Mouse (Mus musculus) adrenal gland, postnatal 14 days (tissue): ENCODE measurements around the gene Cmas. TPM values are rescaled to one million over a fixed set of nuclear protein-coding genes. Genes with fewer than 3 reads are reported as not detected.

Experiments used
- DNase-seq: peaks from one replicate; pipeline ENCODE4 v3.0.0; 2021; ENCODE audit warnings: mixed read lengths
- total RNA-seq: library from RNA; stranded (reverse); gene quantifications from 2 replicates; pipeline ENCODE4 v1.2.3, GENCODE M21; 2021

Cmas gene
- total RNA-seq, 1 experiment from 2014 or later = 31.3 TPM

DNA sequence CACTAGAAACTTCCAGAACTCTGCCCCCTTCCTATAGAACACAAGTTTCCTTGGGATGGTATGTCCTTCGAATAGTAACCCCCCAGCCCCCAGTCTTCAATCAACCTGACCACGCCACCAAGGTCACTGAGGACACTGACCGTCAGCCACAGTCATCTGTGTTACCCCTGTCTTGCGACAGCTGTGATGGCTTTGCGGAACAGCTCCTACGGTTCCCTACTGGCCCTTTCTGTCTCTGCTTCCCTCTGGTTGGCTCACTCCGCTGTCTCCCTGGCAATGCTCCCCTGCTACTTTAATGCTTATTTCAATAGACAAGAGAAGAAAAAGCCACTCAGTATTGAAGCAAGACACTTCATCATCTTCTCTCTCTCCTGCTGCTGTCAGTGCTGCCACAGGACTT, 37.0 kb downstream of the Cmas start:
- peak; percentile 14 for DNase-seq

DNA sequence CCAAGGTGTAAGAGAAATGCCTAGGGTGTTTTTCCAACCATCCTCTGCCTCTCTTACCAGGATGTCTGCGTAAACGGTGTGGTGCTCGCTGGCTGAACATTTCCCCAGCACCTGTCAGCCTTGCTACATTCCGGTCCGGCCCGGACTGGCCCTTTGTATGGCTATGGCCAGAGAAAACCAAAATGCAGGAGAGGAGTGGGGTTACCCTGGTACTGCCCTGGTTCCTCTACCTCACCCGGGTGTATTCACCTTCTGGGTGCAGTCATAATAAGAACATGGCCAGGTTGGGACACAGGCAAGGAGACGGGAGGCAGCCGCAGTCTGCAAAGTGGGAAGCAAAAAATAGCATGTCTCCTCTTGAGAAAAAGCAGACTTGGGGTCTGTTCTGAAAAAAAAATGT, 38.6 kb downstream of the Cmas start:
- no peak for DNase-seq

DNA sequence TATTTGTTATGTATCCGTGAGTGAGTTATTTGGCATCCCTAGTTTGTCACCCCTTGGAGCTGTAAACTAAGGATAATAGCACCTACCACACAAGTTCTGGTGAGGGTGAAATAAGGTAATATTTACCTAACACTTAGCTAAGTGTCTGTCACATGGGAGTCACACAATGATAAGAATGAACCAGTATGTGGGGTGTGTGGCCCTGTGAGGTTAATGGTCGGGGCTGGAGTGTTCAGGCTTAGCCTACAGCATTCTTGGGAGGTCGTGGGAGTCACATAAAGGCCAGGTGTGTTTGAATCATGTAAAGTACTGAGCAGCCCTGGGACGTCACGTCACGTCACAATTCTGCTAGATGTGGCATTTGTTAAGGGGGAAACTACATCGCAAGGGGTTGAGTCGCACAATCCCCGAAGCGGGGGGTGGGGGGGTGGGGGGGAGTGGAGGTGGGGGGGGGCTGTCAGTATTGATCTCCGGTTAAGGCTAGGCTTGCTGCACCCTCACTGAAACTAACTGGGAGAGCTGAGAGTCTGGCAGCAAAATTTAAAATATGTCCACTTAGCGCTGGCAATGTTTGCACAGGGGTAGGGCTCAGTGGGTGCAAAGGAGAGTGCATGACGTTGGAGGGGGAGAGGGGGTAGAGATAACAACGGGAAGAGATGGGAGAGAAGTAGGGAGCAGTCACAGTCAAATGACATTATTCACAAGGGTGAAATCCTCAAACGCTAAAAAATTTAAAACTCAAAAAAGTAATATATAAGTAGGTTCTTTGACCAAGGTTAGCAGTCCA, 39.4 kb downstream of the Cmas start:
- no peak for DNase-seq

DNA sequence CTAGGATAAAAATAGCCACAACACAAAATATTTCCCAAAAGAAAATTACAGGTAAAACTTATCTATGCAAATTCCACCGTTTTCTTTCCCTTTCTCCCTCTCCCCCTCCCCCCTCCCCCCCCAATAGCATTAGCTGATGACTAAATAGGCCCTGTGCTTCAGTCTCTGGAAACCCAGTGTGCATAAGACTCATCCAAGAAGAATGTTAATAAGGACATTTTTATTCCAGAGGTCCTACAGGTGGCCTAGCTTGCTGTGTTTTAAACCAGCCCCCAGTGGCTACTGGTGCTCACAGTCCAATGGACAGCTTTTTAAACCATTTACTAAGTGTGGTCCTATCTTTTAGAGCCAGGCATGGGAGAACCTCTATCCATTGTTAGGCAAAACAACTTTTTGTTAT, 41.5 kb downstream of the Cmas start:
- no peak for DNase-seq

DNA sequence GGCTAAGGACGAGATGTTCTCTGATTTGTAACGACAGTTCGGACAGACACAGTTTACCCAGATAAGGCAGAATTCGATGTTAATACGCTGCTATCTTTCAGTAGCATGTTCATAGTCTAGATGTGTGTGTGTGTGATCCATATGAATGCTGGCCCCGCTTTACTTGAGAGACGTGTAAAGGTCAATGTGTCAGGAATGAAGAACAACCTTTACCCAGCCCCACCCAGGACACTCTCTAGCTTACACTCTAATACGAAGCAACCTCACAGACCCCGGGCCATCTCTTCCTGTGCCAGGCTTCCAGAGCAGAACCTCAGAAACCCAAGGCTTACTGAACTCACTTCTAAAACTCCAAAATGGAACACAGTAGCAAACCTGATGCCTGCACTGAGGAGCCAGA, 42.4 kb downstream of the Cmas start:
- DNase-seq = no peak

DNA sequence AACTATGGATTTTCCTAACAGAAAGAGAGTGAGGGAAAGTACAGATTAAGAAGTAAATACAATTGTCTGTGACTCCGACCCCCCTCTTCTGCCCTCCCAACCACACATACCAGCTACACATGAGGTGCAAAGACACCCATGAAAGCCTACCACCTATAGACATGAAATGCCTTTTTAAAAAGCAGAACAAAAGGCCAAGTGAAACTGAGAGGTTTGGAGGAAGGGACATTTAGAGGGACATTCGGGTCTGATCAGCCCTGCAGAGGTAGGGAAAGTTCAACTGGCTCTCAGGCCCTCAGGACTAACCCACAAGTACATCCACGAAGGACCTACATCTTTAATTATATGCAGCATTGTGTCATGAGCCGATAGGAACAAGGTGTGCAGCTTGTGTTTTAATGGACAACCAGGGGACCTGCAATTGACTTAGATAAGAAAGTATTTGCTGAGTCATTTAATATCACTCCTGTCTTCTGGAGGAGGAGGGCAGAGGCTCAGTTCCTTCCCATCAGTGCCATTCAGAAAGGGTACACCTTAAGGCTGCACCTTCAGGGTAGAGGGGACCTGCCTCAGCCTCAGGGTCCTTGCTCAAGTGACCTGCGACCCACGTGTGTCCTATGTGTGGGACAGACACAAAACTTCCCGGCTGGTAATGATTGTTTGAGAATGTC, 43.4 kb downstream of the Cmas start:
- DNase-seq = no peak

DNA sequence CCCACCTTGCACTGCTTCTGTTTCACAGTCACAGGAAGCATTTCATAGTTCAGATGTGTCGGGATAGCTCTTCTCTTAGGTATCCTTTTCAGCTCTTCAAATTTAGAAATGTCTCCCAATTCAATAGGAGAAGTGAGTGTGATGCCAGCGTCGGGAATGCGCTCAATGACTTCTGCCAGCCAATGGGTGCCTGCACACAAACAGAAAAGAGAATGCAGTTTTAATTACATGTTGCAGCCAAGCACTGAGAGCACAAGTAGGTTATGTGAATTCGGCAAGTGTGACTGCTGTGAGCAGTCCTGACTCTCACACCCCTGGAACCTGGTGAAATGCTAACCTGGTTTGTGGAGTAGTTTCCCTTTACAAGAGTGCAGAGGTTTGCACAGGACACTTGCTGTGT, 45.2 kb downstream of the Cmas start:
- DNase-seq = no peak

DNA sequence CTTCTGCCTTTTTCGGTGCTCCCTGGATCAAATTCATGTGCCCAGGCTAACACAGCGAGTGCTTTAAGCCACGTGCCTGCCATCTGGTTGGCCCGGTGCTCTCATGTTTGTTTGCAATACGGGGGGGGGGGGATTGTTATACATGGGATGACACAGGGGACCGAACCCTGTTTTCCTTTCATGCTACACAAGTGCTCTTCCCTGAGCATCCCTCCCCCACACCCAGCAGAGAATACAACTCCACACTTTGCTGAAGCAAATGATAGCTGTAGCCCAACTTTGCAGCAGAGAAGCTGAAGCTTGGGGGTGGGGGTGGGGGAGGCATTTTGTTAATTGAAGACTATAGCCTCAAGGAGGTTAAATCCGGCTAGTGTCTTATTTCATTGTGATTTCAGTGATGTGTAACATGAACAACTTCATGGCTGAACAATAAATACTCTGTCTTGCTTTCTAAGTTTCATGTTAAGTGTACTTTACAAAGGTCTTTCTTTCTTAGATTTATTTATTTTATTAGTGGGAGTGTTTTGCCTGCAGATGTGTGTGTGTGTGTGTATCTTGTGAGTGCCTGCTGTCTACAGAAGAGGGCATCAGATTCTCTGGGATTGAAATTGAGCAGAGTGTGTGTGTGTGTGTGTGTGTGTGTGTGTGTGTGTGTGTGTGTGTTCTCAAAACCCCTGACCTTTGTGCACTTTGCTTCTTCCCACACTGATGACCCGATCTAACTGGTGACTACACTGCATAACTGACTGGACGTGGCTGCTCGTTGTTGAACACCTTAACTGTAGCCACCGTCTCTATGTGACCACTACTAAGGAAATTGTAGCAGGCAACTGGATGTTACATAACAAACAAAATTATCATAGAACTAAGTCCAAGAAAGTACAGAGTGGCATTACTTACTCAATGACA, 46.4 kb downstream of the Cmas start:
- no peak for DNase-seq

DNA sequence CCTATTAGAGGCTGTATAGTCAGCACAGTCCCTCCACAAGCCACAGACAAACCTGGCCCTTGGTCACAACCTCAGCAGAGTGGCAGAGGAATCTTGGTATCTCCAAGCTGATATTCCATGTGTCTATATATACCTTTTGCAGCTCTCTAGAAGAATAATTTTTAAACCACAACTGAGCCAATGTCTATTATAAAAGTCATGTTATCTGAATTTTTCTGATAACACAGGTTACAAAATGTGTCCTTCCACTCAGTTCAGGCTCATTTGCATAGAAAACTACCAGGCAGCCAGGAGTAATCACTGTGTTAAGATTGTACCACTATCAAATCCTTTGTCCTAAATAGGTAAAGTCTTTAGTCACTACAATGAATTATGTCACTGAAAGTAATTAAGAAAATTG, 47.9 kb downstream of the Cmas start, which contains the start of gene Sult6b2:
Gene Sult6b2, minus strand, starts transcription at position 101 of the 400 bp plus-strand sequence.
- no peak for DNase-seq

DNA sequence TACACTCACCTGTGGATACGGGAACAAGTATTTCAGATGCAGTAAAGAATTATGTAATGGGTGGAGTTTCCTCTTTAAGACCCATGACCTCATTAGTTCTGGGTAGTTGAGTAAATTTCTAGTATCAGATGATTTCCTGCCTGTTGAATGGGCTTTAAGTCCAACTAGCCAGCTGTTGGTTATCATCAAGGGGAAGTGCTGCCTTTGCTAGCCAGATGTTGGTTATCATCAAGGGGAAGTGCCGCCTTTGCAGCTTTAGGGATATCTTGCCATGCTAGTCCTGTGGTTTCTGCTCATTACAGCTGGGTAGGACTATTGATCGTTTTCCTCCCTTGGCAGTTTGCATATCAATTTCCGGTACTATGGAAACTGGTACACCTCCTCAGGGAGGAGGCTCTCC, 49.8 kb downstream of the Cmas start:
- DNase-seq = no peak

DNA sequence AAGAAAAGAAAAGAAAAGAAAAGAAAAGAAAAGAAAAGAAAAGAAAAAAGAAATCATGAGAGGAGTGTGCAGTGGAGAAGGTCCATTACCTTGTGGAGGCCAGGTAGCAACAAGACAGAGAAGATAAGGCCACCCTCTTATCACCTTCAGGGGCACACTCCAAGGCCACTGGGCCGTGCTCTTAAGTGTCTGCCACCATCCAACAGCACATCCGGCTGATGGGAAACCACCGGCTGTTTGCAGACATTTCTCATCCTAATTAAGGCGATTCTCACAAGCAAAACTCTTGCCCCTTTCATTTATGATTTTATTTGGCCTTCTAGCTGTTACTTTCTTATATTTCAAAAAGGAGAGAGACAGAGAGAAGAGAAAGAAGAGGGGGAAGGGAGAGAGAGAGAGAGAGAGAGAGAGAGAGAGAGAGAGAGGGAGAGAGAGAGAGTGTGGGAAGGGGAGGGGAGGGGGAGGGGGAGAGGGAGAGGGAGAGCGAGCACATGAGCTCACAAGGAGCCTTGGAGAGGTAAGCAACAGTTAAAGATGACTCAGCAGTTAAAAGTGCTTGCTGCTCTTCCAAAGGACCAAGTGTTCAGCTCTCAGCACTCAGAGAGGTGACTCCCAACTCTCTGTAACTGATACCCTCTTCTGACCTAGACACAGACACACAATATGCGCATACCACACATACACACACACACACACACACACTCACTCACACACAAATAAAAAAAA, 53.0 kb downstream of the Cmas start:
- DNase-seq = no peak

DNA sequence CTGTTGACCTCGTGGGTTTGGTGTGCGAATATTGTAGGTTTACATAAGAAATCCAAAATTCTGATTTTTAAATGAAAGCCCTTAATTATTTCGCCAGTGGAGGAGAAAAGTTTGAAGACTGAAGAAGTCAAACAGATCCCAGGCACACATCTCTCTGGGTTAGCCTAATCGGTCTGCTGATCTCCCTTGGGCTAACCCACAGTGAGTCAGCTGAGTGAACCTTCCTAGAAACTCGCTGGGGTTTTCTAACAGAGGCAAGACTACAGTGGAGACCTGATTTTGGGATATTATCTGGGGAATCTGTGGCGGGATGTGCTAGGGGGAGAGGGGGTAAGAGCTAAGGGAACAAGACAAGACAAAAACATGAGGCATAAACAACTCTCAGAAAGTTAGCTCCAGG, 53.8 kb downstream of the Cmas start:
- DNase-seq = no peak

DNA sequence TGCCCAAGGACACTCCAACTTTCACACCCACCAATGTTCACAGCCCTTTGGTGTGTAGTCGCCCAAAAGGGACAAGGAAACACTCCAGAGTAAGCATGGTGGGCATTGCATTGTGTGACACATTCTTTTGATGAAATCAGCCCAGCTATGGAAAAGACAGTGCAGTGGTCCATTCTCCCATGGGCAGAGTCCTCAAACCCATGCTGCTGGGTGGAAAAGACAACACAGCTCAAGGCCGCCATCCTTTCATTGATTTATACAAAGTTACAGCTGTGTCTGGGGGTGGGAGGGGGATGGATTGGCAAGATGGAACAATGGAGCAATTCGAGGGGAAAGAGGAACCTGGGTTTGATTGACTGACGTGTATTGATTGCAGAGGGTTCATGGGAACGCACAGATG, 56.5 kb downstream of the Cmas start:
- no peak for DNase-seq

DNA sequence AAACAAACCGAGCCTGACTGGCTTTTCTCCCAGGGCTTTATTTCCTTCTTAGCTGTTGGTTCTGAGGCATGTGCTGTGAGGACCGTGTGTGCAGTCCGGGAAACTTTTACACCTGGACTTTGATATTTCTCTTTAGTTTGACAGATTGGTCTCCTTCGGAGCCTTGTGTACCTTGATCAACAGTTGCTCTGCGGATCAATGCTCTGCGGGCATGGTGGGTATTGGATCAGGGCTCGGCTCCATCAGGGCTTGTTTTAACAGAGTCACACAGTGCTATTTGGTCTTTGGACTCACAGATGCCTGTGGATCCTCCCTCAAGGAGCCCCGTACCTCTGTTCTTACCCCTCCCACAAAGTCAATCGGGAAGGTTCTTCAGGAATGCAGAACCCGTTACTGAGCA, 57.5 kb downstream of the Cmas start:
- no peak for DNase-seq

DNA sequence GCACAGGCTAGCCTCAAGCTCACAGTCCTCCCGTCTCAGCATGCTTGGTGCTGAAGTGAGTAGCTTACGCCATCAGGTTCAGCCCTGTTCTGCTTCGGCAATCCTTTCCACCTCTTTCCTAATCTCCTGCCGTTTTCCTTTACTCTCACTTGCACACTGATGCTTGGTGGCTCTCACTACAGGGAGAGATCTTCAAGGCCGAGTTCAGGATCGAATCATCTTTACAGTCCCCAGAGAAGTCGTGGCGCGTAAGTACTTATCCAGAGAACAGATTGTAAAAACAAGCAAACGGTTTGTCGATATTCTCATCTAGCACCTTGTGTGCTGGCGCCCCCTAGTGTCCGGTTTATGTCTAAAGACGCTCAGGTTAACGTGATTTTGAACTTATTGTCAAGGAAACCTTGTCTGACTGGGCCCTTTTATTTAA, 58.0 kb downstream of the Cmas start:
- peak; percentile 88 for DNase-seq

DNA sequence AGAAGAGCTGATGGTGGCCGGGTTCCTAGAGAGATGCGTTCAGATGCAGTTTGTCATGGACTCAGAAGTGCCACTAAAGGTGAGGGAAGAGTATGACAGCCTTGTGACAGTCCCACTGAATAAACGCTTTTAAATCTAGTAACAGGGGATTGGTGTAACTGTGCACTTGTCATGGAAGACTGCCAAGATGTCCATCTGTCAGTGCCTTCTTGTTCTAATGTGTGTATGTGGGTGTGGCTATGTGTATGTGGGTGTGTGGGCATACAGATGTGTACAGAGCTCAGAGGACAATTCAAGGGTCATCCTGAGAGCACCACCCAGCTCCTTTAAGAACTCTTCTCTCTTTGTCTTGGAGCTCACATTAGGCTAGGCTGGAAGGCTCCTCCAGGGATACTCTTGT, 59.0 kb downstream of the Cmas start:
- no peak for DNase-seq

DNA sequence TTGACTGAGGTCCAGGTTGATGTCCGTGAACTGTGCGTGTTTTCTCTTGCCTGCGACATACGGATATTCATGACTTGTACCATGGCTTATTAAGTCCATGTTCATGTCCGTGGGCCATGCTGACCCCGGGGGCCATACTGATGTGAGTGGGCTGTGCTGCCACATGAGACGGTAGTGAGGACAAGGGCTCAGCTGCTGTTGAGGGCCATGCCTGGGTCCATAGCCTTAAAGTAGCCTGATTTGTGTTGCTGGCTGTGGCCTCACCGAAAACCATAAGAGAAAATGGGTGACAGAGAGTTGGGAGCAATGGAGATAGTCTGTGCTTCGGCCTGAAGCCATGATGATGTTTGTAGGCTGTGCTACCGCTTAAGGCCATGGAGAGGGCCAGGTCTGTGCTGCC, 61.8 kb downstream of the Cmas start:
- DNase-seq = no peak

DNA sequence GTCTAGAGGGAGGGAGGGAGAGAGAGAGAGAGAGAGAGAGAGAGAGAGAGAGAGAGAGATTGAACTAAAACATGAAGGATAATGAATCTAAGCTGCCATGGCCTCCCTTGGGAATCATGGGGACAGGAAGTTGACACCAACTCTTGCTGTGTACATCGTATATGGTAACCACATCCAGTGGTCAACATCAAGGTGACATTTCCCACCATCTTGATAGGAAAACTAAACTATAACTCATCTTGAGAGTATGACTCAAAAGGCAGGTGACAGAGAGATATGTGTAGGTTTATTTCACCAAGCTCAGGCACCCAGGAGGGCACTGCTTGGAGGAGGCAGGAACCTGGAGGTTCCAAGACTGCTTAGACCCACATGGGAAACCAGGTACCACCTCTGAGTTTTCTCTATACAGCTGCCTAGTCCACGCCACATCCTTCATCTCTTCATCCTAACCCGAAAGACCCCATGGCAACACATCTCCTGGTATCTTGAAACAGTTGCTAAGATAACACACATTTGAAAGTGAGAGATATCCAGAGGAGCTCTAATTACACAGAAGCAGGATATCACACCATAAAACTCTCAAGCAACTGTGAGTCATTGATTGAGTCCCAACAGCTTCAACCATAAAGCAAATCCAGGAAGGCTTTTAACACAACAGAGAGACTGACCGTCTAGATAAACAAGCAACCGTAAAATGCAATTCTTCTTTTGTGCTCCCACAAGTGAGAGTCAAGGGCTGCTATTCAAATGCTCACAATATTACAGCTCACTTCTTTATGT, 66.7 kb downstream of the Cmas start:
- no peak for DNase-seq
